8 mouse cellular contexts compared by ENCODE assay signal in the genomic region with DNA sequence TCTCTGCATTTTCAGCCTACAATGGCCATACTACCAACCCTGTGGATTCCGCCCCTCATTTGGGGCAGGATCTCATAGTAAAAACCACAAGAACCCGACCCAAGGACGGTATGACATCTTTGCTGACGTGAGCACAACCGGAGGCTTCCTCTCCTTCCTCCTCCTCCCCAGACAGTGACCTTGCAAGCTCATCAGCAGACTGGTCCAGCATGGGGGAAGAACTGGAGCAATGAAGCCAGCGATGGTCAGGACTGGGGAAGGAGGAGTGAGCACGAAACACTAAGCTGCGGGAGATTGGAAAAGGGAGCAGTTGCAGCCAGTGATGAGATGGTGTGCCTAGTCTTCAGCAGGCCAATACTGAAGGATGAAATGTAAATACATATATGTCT. TPM values are rescaled to one million over a fixed set of nuclear protein-coding genes. Genes with fewer than 3 reads are reported as not detected.
A peak's percentile ranks its signal among the peaks of the same experiment; 100 is the strongest.
DNase-seq lines count a peak whose midpoint lies in the region; ATAC-seq and TF ChIP-seq lines count a peak whose summit lies in the region.

No protein-coding gene starts in this region.

- TF ChIP-seq CTCF in embryonic fibroblast, embryonic 13.5 days (IDR thresholded peaks at IDR 0.05; ENCODE audit: borderline replicate concordance, insufficient read depth, low read length): no peak

- H3K4me2 ChIP-seq in limb, embryonic 14.5 days (replicated peaks; ENCODE audit: low read depth, low read length, severe bottlenecking): peak overlapping the region; percentile 69

- peak; percentile 20 for DNase-seq in embryo, embryonic 10.5 days (ENCODE audit: low spot score)
- no peak for DNase-seq in embryo, embryonic 11 days
- peak; percentile 43 for DNase-seq in retina, postnatal 1 day
- DNase-seq in retina, embryonic 14.5 days (ENCODE audit: low spot score): no peak
- DNase-seq in limb, embryonic 14.5 days (ENCODE audit: low spot score): no peak
- peak; percentile 48 for DNase-seq in splenic B cell, adult 2 months (ENCODE audit: low read depth, low spot score)
- DNase-seq in adrenal gland, postnatal 4 days (ENCODE audit: low spot score in 2 of 2): no peak

- H3K4me1 ChIP-seq in embryonic fibroblast, embryonic 13.5 days (ENCODE audit: control insufficient read depth, insufficient read depth, low read length): peaks cover 4% of the 10 kb centered on the region; the same call in 1 of the 2 replicates
- peaks cover 13% of the 10 kb centered on the region for H3K4me1 ChIP-seq in limb, embryonic 14.5 days (ENCODE audit: control insufficient read depth, insufficient read depth, low read length)

- peaks cover 1% of the 10 kb centered on the region; the same call in 1 of the 2 replicates for H3K36me3 ChIP-seq in limb, embryonic 14.5 days (ENCODE audit: control insufficient read depth, insufficient read depth, low read length)
- peaks cover 7% of the 10 kb centered on the region for H3K36me3 ChIP-seq in splenic B cell, adult 2 months (ENCODE audit: control insufficient read depth, insufficient read depth, low read length, poor library complexity, severe bottlenecking)

- TF ChIP-seq POLR2A in embryonic fibroblast, embryonic 13.5 days (IDR thresholded peaks at IDR 0.05; ENCODE audit: low read depth, low read length): no peak
- no peak for TF ChIP-seq POLR2A in limb, embryonic 14.5 days (IDR thresholded peaks at IDR 0.05; ENCODE audit: borderline replicate concordance, extremely low read depth, insufficient read depth, insufficient read length)

- peak overlapping the region; percentile 58 for H3K9ac ChIP-seq in limb, embryonic 14.5 days (ENCODE audit: low read depth, low read length, severe bottlenecking)

- H3K4me3 ChIP-seq in embryonic fibroblast, embryonic 13.5 days (ENCODE audit: insufficient read depth, low read length): peak overlapping the region; percentile 76
- H3K4me3 ChIP-seq in limb, embryonic 14.5 days (replicated peaks; ENCODE audit: low read length): peak overlapping the region; percentile 88

- WGBS in limb, embryonic 14.5 days: 11% methylated on average over 8 of the region's 8 CpGs

- ATAC-seq in limb, embryonic 14.5 days (ENCODE audit: low FRiP score, low read depth): no peak

- no peak overlapping the region for H3K27ac ChIP-seq in embryonic fibroblast, embryonic 13.5 days (ENCODE audit: insufficient read depth, low read length)
- no peak overlapping the region for H3K27ac ChIP-seq in limb, embryonic 14.5 days (replicated peaks; ENCODE audit: low read depth, low read length)

- no peaks in the 10 kb centered on the region for H3K9me3 ChIP-seq in limb, embryonic 14.5 days (ENCODE audit: control insufficient read depth, low read length)

- H3K27me3 ChIP-seq in limb, embryonic 14.5 days (ENCODE audit: control insufficient read depth, insufficient read depth, low read length): no peaks in the 10 kb centered on the region
- H3K27me3 ChIP-seq in splenic B cell, adult 2 months (ENCODE audit: control insufficient read depth, insufficient read depth, low read length, poor library complexity, severe bottlenecking): no peaks in the 10 kb centered on the region

RNA-seq across cellular contexts. Expression of gene Madd, which starts 1.6 kb away (rescaled TPM):
- polyA plus RNA-seq in embryonic fibroblast, embryonic 13.5 days (2011; ENCODE audit: insufficient read length, low read depth, missing spikeins): 5.4 and 6.3 TPM in 2 replicates
- 17.8 and 18.1 TPM in 2 replicates for polyA plus RNA-seq in limb, embryonic 14.5 days (2012; rRNA removed)
- polyA plus RNA-seq in limb, embryonic 14.5 days (2014; fragmentation: Nextera tagmentation; extraction: Ambion mirVana): 8.6 and 9.8 TPM in 2 replicates
- total RNA-seq in adrenal gland, postnatal 4 days (2021): 10 to 100 TPM; 27.4 to 31.8 TPM

RNA-seq across cellular contexts. Expression of gene Nr1h3, which starts 20.6 kb away (rescaled TPM):
- 1.5 and 1.6 TPM in 2 replicates for polyA plus RNA-seq in embryonic fibroblast, embryonic 13.5 days (2011; ENCODE audit: insufficient read length, low read depth, missing spikeins)
- polyA plus RNA-seq in limb, embryonic 14.5 days (2012; rRNA removed): 3.4 and 5.0 TPM in 2 replicates
- 1.5 and 2.8 TPM in 2 replicates for polyA plus RNA-seq in limb, embryonic 14.5 days (2014; fragmentation: Nextera tagmentation; extraction: Ambion mirVana)
- 10 to 100 TPM; 10.3 to 11.5 TPM for total RNA-seq in adrenal gland, postnatal 4 days (2021)

RNA-seq across cellular contexts. Expression of gene Acp2, which starts 20.7 kb away (rescaled TPM):
- polyA plus RNA-seq in embryonic fibroblast, embryonic 13.5 days (2011; ENCODE audit: insufficient read length, low read depth, missing spikeins): 51.2 and 54.9 TPM in 2 replicates
- polyA plus RNA-seq in limb, embryonic 14.5 days (2012; rRNA removed): 29.9 and 37.1 TPM in 2 replicates
- 31.6 and 34.2 TPM in 2 replicates for polyA plus RNA-seq in limb, embryonic 14.5 days (2014; fragmentation: Nextera tagmentation; extraction: Ambion mirVana)
- total RNA-seq in adrenal gland, postnatal 4 days (2021): 10 to 100 TPM; 47.3 TPM

RNA-seq across cellular contexts. Expression of gene Ddb2, which starts 54.8 kb away (rescaled TPM):
- polyA plus RNA-seq in embryonic fibroblast, embryonic 13.5 days (2011; ENCODE audit: insufficient read length, low read depth, missing spikeins): 5.6 and 8.4 TPM in 2 replicates
- polyA plus RNA-seq in limb, embryonic 14.5 days (2012; rRNA removed): 52.8 and 56.4 TPM in 2 replicates
- polyA plus RNA-seq in limb, embryonic 14.5 days (2014; fragmentation: Nextera tagmentation; extraction: Ambion mirVana): 14.8 and 22.0 TPM in 2 replicates
- total RNA-seq in adrenal gland, postnatal 4 days (2021): 10 to 100 TPM; 19.1 to 19.7 TPM

Comparison
In these comparisons a context has a peak if more than half of its experiments do, and no peak if none do; other contexts are left out.
1. DNase-seq: peak in embryo, embryonic 10.5 days (single experiment), retina, postnatal 1 day (single experiment) and splenic B cell, adult 2 months (single experiment); none in embryo, embryonic 11 days (single experiment), retina, embryonic 14.5 days (single experiment), limb, embryonic 14.5 days (single experiment) and adrenal gland, postnatal 4 days (0 of 2).